Mouse (Mus musculus) CH12.LX (cell line): ENCODE results near the gene Alad. TPM values are rescaled to one million over a fixed set of nuclear protein-coding genes. Genes with fewer than 3 reads are reported as not detected.

ENCODE experiments used
- DNase-seq: peaks from one replicate; pipeline ENCODE4 v3.0.0-alpha.2; 2013; ENCODE audit errors: extremely low read depth
- H3K27ac ChIP-seq: 2 replicates; pipeline ENCODE4 v1.5.1; 2012; ENCODE audit warnings: low read depth, mild to moderate bottlenecking, control low read depth, moderate library complexity; ENCODE audit not compliant: insufficient read depth
- H3K27me3 ChIP-seq: replicated peaks from 2 replicates; pipeline ENCODE3; 2012; ENCODE audit warnings: inconsistent platforms
- H3K36me3 ChIP-seq, 2 experiments: replicated peaks in 1 of 2; 2 replicates each; pipeline versions ENCODE3 to v1.6.1; 2012; ENCODE audit warnings: inconsistent platforms in 1 of 2, low read length in 1 of 2, mild to moderate bottlenecking in 1 of 2, mixed read lengths in 1 of 2, moderate library complexity in 1 of 2; ENCODE audit not compliant: control insufficient read depth in 1 of 2, insufficient read depth in 1 of 2
- H3K4me1 ChIP-seq, 2 experiments: 2 replicates each; pipeline ENCODE4 v1.6.1; 2012; ENCODE audit warnings: inconsistent platforms in 1 of 2, moderate library complexity in 1 of 2; ENCODE audit not compliant: insufficient read depth in 2 of 2, control insufficient read depth in 1 of 2
- H3K4me2 ChIP-seq: 2 replicates; pipeline ENCODE4 v1.6.1; 2012; ENCODE audit warnings: low read depth, mild to moderate bottlenecking, control low read depth; ENCODE audit not compliant: poor library complexity, insufficient read depth, severe bottlenecking
- H3K4me3 ChIP-seq, 3 experiments: fragments of 150-350 bp in 1 of 3; sonication (generic) in 1 of 3; replicated peaks in 1 of 3; 2 replicates each; pipeline versions ENCODE3 to v1.5.1; 2011 to 2012; ENCODE audit warnings: low read depth in 2 of 3, low read length in 2 of 3, mild to moderate bottlenecking in 2 of 3, moderate library complexity in 2 of 3, control low read depth in 1 of 3, improper control_type of control experiment in 1 of 3, inconsistent platforms in 1 of 3, mixed read lengths in 1 of 3; ENCODE audit not compliant: poor library complexity in 1 of 3
- H3K79me2 ChIP-seq: replicated peaks from 2 replicates; pipeline ENCODE4 v1.6.1; 2012; ENCODE audit warnings: mild to moderate bottlenecking, moderate library complexity; ENCODE audit not compliant: control insufficient read depth, poor library complexity, insufficient read depth, severe bottlenecking; ENCODE audit errors: extremely low read depth
- H3K9ac ChIP-seq: 2 replicates; pipeline ENCODE4 v1.6.1; 2012; ENCODE audit warnings: low read depth, mild to moderate bottlenecking, control low read depth, moderate library complexity; ENCODE audit not compliant: insufficient read depth
- H3K9me3 ChIP-seq: replicated peaks from 2 replicates; pipeline ENCODE3; 2012; ENCODE audit warnings: low read length, inconsistent platforms, mixed read lengths
- CHD1 ChIP-seq: IDR thresholded peaks from 2 replicates; pipeline ENCODE4 v1.6.1; 2012; ENCODE audit warnings: low read depth, low read length, improper control_type of control experiment, inconsistent platforms
- E2F4 ChIP-seq: IDR thresholded peaks from 2 replicates; pipeline ENCODE4 v1.6.1; 2011; ENCODE audit warnings: low read depth, low read length, improper control_type of control experiment; ENCODE audit not compliant: insufficient replicate concordance
- EP300 ChIP-seq: IDR thresholded peaks from 2 replicates; pipeline ENCODE4 v1.6.1; 2011; ENCODE audit warnings: low read length, improper control_type of control experiment
- GABPA ChIP-seq: IDR thresholded peaks from 2 replicates; pipeline ENCODE4 v1.6.1; 2012; ENCODE audit warnings: low read depth, low read length, improper control_type of control experiment, inconsistent platforms; ENCODE audit not compliant: insufficient replicate concordance
- HCFC1 ChIP-seq: IDR thresholded peaks from 2 replicates; pipeline ENCODE4 v1.6.1; 2012; ENCODE audit warnings: low read depth, mild to moderate bottlenecking, inconsistent platforms, low read length, improper control_type of control experiment
- JUN ChIP-seq: IDR thresholded peaks from 2 replicates; pipeline ENCODE4 v1.6.1; 2011; ENCODE audit warnings: low read depth, mild to moderate bottlenecking, low read length, improper control_type of control experiment, moderate library complexity; ENCODE audit not compliant: insufficient read depth
- JUND ChIP-seq: conservative IDR thresholded peaks from 2 replicates; pipeline ENCODE4 v1.6.1; 2011; ENCODE audit warnings: low read depth, low read length, improper control_type of control experiment
- MAFK ChIP-seq: IDR thresholded peaks from 2 replicates; pipeline ENCODE4 v1.6.1; 2011; ENCODE audit warnings: low read length, improper control_type of control experiment; ENCODE audit not compliant: insufficient replicate concordance
- MEF2A ChIP-seq: IDR thresholded peaks from 2 replicates; pipeline ENCODE4 v1.6.1; 2014; ENCODE audit warnings: low read depth, mild to moderate bottlenecking, inconsistent platforms, low read length, improper control_type of control experiment, borderline replicate concordance
- MXI1 ChIP-seq: IDR thresholded peaks from 2 replicates; pipeline ENCODE4 v1.6.1; 2011; ENCODE audit warnings: mild to moderate bottlenecking, low read depth, low read length, improper control_type of control experiment
- MYC ChIP-seq: IDR thresholded peaks from 2 replicates; pipeline ENCODE4 v1.6.1; 2011; ENCODE audit warnings: low read depth, mild to moderate bottlenecking, improper control_type of control experiment, low read length
- NELFE ChIP-seq: IDR thresholded peaks from 2 replicates; pipeline ENCODE4 v1.6.1; 2011; ENCODE audit warnings: low read depth, low read length, improper control_type of control experiment
- PAX5 ChIP-seq: IDR thresholded peaks from 2 replicates; pipeline ENCODE4 v1.6.1; 2012; ENCODE audit warnings: low read length, inconsistent platforms, mixed read lengths
- RCOR1 ChIP-seq: conservative IDR thresholded peaks from 2 replicates; pipeline ENCODE4 v1.6.1; 2012; ENCODE audit warnings: low read depth, mild to moderate bottlenecking, inconsistent platforms, low read length, improper control_type of control experiment
- SIN3A ChIP-seq: IDR thresholded peaks from 2 replicates; pipeline ENCODE4 v1.6.1; 2012; ENCODE audit warnings: low read length, improper control_type of control experiment, inconsistent platforms
- TBP ChIP-seq: conservative IDR thresholded peaks from 2 replicates; pipeline ENCODE4 v1.6.1; 2011; ENCODE audit warnings: low read depth, low read length, improper control_type of control experiment
- TCF12 ChIP-seq: IDR thresholded peaks from 2 replicates; pipeline ENCODE4 v1.6.1; 2014; ENCODE audit warnings: low read depth, mild to moderate bottlenecking, inconsistent platforms, low read length, improper control_type of control experiment
- USF1 ChIP-seq: IDR thresholded peaks from 2 replicates; pipeline ENCODE4 v1.6.1; 2014; ENCODE audit warnings: low read depth, mild to moderate bottlenecking, inconsistent platforms, low read length, improper control_type of control experiment
- USF2 ChIP-seq: conservative IDR thresholded peaks from 2 replicates; pipeline ENCODE4 v1.6.1; 2011; ENCODE audit warnings: low read depth, low read length, improper control_type of control experiment
- ZKSCAN1 ChIP-seq: IDR thresholded peaks from 2 replicates; pipeline ENCODE4 v1.6.1; 2012; ENCODE audit warnings: low read depth, inconsistent platforms, low read length, improper control_type of control experiment, borderline replicate concordance
- dilution Hi-C: fragments of 300-500 bp; cut with MboI; formaldehyde crosslinking; loops from 2 replicates; pipeline ENCODE4 v1.14.3; 2020; ENCODE audit warnings: low sequenced_read_pairs; ENCODE audit not compliant: extremely low pct_unique_long_range_greater_than_20kb, extremely low pct_ligation_motif_present
- in situ Hi-C: fragments of 300-500 bp; cut with MboI; formaldehyde crosslinking; loops from 3 replicates; pipeline ENCODE4 v1.14.3; 2019; ENCODE audit warnings: low sequenced_read_pairs, low pct_ligation_motif_present, low pct_unique_long_range_greater_than_20kb, mixed read lengths
- polyA plus RNA-seq: library from polyadenylated mRNA; unstranded; fragments of >175 nt; gene quantifications from 2 replicates; pipeline ENCODE4 v1.2.1, GENCODE M21; 2012; ENCODE audit warnings: low read depth; ENCODE audit not compliant: insufficient read length
- total RNA-seq, 2 experiments: library from RNA; depleted of rRNA; stranded (reverse); fragments of 300-350 nt in 1 of 2; fragments of >200 nt in 1 of 2; gene quantifications; 2 replicates each; pipeline ENCODE4 v1.2.3; 2012 to 2014

Alad gene
- total and polyA plus RNA-seq, 3 experiments = 35.1 to 79.0 (median 78.2) TPM

- Histone ChIP-seq H3K79me2 (no peaks in the 10 kb centered on the region), H3K4me2 (no peak overlapping the region), H3K27ac (no peak overlapping the region), H3K9me3 (no peaks in the 10 kb centered on the region), H3K36me3 (no peaks in the 10 kb centered on the region), H3K4me3 (no peak overlapping the region), H3K9ac (no peak overlapping the region), H3K4me1 (peaks cover 3 to 33% of the 10 kb centered on the region in 2 experiments; a peak in 2 of 4 replicates), H3K27me3 (no peaks in the 10 kb centered on the region)
- no peak for DNase-seq
- in situ Hi-C loops = no loop called here
- dilution Hi-C loops = no loop called here
- no peak for TF ChIP-seq USF2
- TF ChIP-seq MYC = no peak
- TF ChIP-seq JUND = no peak
- TF ChIP-seq JUN = no peak
- TF ChIP-seq MXI1 = no peak
- TF ChIP-seq HCFC1 = no peak
Measured at GRCm38 (mm10) chr4:62486162-62486696, 33.5 kb downstream of the Alad start.

DNA sequence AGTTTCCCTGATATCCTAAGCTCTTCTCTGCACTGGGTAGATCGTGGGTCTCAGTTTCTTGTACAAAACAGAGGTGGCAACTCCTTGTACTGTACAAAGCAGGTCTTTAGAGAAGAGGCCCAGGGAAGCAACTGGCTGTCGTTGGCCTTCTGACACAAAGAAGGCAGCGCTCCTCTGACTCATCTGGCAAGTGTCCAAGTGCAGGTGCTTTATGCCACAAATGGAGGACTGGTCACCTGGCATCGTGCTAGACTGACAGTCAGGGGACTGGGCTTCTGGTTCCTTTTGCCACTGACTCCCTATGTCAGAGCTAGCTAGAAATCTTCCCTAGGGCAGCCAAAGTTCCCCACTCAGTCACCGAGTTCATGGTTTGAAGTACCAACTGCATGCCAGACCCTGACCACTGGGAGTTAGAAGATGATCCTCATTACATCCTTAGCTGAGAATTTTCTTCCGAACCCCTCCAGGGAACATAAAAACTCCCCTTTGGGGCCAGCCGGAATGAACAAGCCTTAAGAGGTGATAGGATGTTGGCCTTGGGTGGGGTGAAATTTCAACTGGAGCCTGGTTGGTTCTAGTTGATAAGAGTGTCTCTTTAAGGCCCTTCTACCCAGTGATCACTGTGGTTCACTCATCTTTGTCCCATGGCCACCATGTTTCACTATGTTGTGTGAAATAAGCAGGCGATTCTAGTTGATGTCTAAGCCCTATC is 34.1 kb downstream of the Alad start:
- Histone ChIP-seq H3K4me2 (no peak overlapping the region), H3K27me3 (no peaks in the 10 kb centered on the region), H3K27ac (no peak overlapping the region), H3K9ac (no peak overlapping the region), H3K79me2 (no peaks in the 10 kb centered on the region), H3K9me3 (no peaks in the 10 kb centered on the region), H3K4me1 (peaks cover 3 to 39% of the 10 kb centered on the region in 2 experiments; a peak in 2 of 4 replicates), H3K4me3 (no peak overlapping the region), H3K36me3 (no peaks in the 10 kb centered on the region)
- in situ Hi-C loops (no loop called here), dilution Hi-C loops (no loop called here)
- TF ChIP-seq PAX5 (no peak), TBP (no peak), CHD1 (no peak), EP300 (no peak), NELFE (no peak), MAFK (no peak), ZKSCAN1 (no peak), TCF12 (no peak), MEF2A (no peak), USF1 (no peak), E2F4 (no peak), RCOR1 (no peak), GABPA (no peak), SIN3A (no peak)
- no peak for DNase-seq
